Mouse (Mus musculus) G1E (cell line): ENCODE data around the gene Olfr790.

Source experiments
- CTCF ChIP-seq: IDR thresholded peaks from 2 replicates; pipeline ENCODE4 v1.5.1; 2012; ENCODE audit warnings: low read depth, low read length, inconsistent platforms, mixed read lengths
- GATA1 ChIP-seq: IDR thresholded peaks from 2 replicates; pipeline ENCODE4 v1.6.1; 2012; ENCODE audit warnings: borderline replicate concordance, low read length, inconsistent platforms, mixed read lengths
- GATA2 ChIP-seq: IDR thresholded peaks from 2 replicates; pipeline ENCODE4 v1.6.1; 2012; ENCODE audit warnings: low read depth, low read length, inconsistent platforms, borderline replicate concordance
- POLR2AphosphoS5 ChIP-seq: IDR thresholded peaks from 2 replicates; pipeline ENCODE4 v1.6.1; 2012; ENCODE audit warnings: low read depth, low read length, inconsistent platforms; ENCODE audit not compliant: insufficient replicate concordance
- TAL1 ChIP-seq: conservative IDR thresholded peaks from 2 replicates; pipeline ENCODE4 v1.6.1; 2012; ENCODE audit warnings: low read depth, low read length, inconsistent platforms, mixed read lengths

GRCm38 (mm10) chr10:129461562-129461961 lies 36.7 kb upstream of the Olfr790 start, which contains the start of gene Olfr787:
- TF ChIP-seq CTCF (no peak), TAL1 (no peak), GATA1 (no peak), POLR2AphosphoS5 (no peak), GATA2 (no peak)
